Comparison of ENCODE assay signal across 17 mouse cellular contexts in genomic region chr2:166419271-166419670, GRCm38 (mm10).
"Had no signal": no experiment of that assay in that cellular context is flagged by ENCODE, and none has a peak within 500 bp of the region (broad histone marks: within the 10 kb centered on the region; RNA-seq: fewer than 3 reads in every experiment).

No protein-coding gene starts in this region.

- ATAC-seq: liver, embryonic 12.5 days had no signal

- H3K4me1 ChIP-seq: liver, embryonic 12.5 days; megakaryocyte, embryonic 14.5 days had no signal

- DNase-seq: kidney, adult 11 months; kidney, adult 9 months; kidney, postnatal 4 days; lung, embryonic 14.5 days; lung, postnatal 14 days; right cerebral cortex, adult 18-20 months; right cerebral cortex, postnatal 25 days; thymus, postnatal 4 days had no signal

- H3K9ac ChIP-seq: limb, embryonic 15.5 days; liver, embryonic 12.5 days; lung, embryonic 14.5 days; neural tube, embryonic 12.5 days had no signal

- H3K27ac ChIP-seq: kidney, postnatal 0 days; layer of hippocampus, adult 2 months; limb, embryonic 15.5 days; liver, embryonic 12.5 days; neural tube, embryonic 12.5 days; stomach, postnatal 0 days had no signal

- H3K27me3 ChIP-seq: limb, embryonic 15.5 days; liver, embryonic 12.5 days had no signal

- H3K36me3 ChIP-seq: limb, embryonic 15.5 days; liver, embryonic 12.5 days; neural tube, embryonic 12.5 days had no signal

- H3K9me3 ChIP-seq: limb, embryonic 15.5 days; liver, embryonic 12.5 days; megakaryocyte, embryonic 14.5 days; neural tube, embryonic 12.5 days had no signal

- H3K4me3 ChIP-seq: layer of hippocampus, adult 2 months; limb, embryonic 15.5 days; liver, embryonic 12.5 days; megakaryocyte, embryonic 14.5 days; myocyte; neural tube, embryonic 12.5 days had no signal

- H3K4me2 ChIP-seq: limb, embryonic 15.5 days; liver, embryonic 12.5 days; lung, embryonic 14.5 days; midbrain, embryonic 11.5 days; neural tube, embryonic 12.5 days had no signal
